Mouse (Mus musculus) ES-E14 (cell line): ENCODE measurements around the gene Ap3b1.

Experiments used
- CHD2 ChIP-seq: IDR thresholded peaks from 2 replicates; pipeline ENCODE4 v1.6.1; 2014; ENCODE audit warnings: mild to moderate bottlenecking, low read depth, low read length, inconsistent platforms
- HCFC1 ChIP-seq: IDR thresholded peaks from 2 replicates; pipeline ENCODE4 v1.6.1; 2012; ENCODE audit warnings: low read length, inconsistent platforms, borderline replicate concordance; ENCODE audit not compliant: insufficient read depth
- MAFK ChIP-seq: IDR thresholded peaks from 2 replicates; pipeline ENCODE4 v1.6.1; 2014; ENCODE audit warnings: mild to moderate bottlenecking, low read depth, low read length, inconsistent platforms; ENCODE audit not compliant: insufficient read depth
- ZC3H11A ChIP-seq: IDR thresholded peaks from 2 replicates; pipeline ENCODE4 v1.6.1; 2012; ENCODE audit warnings: low read depth, mild to moderate bottlenecking, inconsistent platforms, low read length, borderline replicate concordance
- ZNF384 ChIP-seq: IDR thresholded peaks from 2 replicates; pipeline ENCODE4 v1.6.1; 2012; ENCODE audit warnings: low read depth, low read length, inconsistent platforms

DNA sequence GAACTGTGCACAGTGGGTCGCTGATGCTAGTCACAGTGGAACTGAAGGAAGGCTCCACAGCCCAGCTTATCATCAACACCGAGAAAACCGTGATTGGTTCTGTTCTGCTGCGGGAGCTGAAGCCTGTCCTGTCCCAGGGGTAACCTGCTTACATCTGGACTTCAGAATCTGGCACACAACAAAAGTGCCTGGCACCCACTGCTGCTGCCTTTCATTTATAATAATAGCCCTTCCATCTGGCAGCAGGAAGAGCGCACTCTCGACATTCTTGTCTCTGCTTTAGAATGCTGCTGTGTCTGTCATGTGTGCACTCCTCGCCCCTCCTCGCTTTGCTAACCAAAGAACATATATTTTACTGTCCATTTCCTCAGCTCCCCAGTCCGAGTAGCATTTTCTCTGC lies 206.9 kb downstream of the Ap3b1 start:
- TF ChIP-seq ZC3H11A (no peak), ZNF384 (no peak), HCFC1 (no peak), MAFK (no peak), CHD2 (no peak)
